Mouse (Mus musculus) heart, embryonic 14.5 days (tissue): ENCODE results near the gene Cog7. TPM values are rescaled to one million over a fixed set of nuclear protein-coding genes. Genes with fewer than 3 reads are reported as not detected.

Experiments used
- ATAC-seq: fragments of 200-750 bp; cut with Nextera tagmentation; 2 replicates; pipeline ENCODE4 v1.8.0; 2017; ENCODE audit warnings: low read depth, moderate TSS enrichment; ENCODE audit not compliant: insufficient number of reproducible peaks, insufficient read depth, low FRiP score
- H3K27ac ChIP-seq, 2 experiments: fragments of 200-500 bp in 1 of 2; fragments of 300-500 bp in 1 of 2; sonication (generic) in 1 of 2; replicated peaks in 1 of 2; 2 replicates each; pipeline ENCODE4 v1.5.1; 2012 to 2014; ENCODE audit warnings: low read depth in 2 of 2, low read length in 2 of 2, control low read depth in 1 of 2, mild to moderate bottlenecking in 1 of 2, mixed read lengths in 1 of 2; ENCODE audit not compliant: control insufficient read depth in 1 of 2, insufficient read depth in 1 of 2
- H3K27me3 ChIP-seq: fragments of 300-500 bp; sonication (generic); 2 replicates; pipeline ENCODE4 v1.6.1; 2014; ENCODE audit warnings: mild to moderate bottlenecking, low read length, control low read depth; ENCODE audit not compliant: control insufficient read depth, insufficient read depth
- H3K36me3 ChIP-seq: fragments of 300-500 bp; sonication (generic); 2 replicates; pipeline ENCODE4 v1.6.1; 2014; ENCODE audit warnings: mild to moderate bottlenecking, control low read depth, low read length, mixed read lengths; ENCODE audit not compliant: control insufficient read depth, insufficient read depth
- H3K4me1 ChIP-seq, 2 experiments: fragments of 200-500 bp in 1 of 2; fragments of 300-500 bp in 1 of 2; sonication (generic) in 1 of 2; 2 replicates each; pipeline ENCODE4 v1.6.1; 2012 to 2014; ENCODE audit warnings: low read length in 2 of 2, control low read depth in 1 of 2, mixed read lengths in 1 of 2; ENCODE audit not compliant: control insufficient read depth in 2 of 2, insufficient read depth in 2 of 2
- H3K4me2 ChIP-seq: fragments of 300-500 bp; sonication (generic); 2 replicates; pipeline ENCODE4 v1.6.1; 2014; ENCODE audit warnings: mild to moderate bottlenecking, low read length
- H3K4me3 ChIP-seq, 2 experiments: fragments of 200-500 bp in 1 of 2; fragments of 300-500 bp in 1 of 2; sonication (generic) in 1 of 2; 2 replicates each; pipeline ENCODE4 v1.5.1; 2012 to 2014; ENCODE audit warnings: low read length in 2 of 2, mild to moderate bottlenecking in 2 of 2, control low read depth in 1 of 2, low read depth in 1 of 2, moderate library complexity in 1 of 2; ENCODE audit not compliant: control insufficient read depth in 1 of 2, insufficient read depth in 1 of 2
- H3K9ac ChIP-seq: fragments of 300-500 bp; sonication (generic); 2 replicates; pipeline ENCODE4 v1.6.1; 2014; ENCODE audit warnings: mild to moderate bottlenecking, low read length
- H3K9me3 ChIP-seq: fragments of 300-500 bp; sonication (generic); 2 replicates; pipeline ENCODE4 v1.6.1; 2016; ENCODE audit warnings: low read length, control low read depth; ENCODE audit not compliant: control insufficient read depth
- WGBS: fragments of 180-500 bp; shearing (Covaris S2); extraction: QIAGEN DNeasy Blood & Tissue Kit; methylation state at CpG from one replicate; pipeline ENCODE4 v1.1.7; 2014; 5-methylcytosine and 5-hydroxymethylcytosine counted together
- polyA plus RNA-seq: library from polyadenylated mRNA; unstranded; fragments of >200 nt; fragmentation: Nextera tagmentation; extraction: Ambion mirVana; gene quantifications from 2 replicates; pipeline ENCODE4 v1.2.1, GENCODE M21; 2014

The Cog7 gene
- polyA plus RNA-seq, 1 experiment from 2014 or later = 18.3 TPM

GRCm38 (mm10) chr7:121968816-121969215 lies 12.7 kb downstream of the Cog7 start:
- no peak for ATAC-seq
- WGBS = 79% methylated on average over 9 of the region's 9 CpGs
- Histone ChIP-seq H3K4me1 (no peaks in the 10 kb centered on the region; a peak in 1 of 4 replicates), H3K9me3 (peaks cover 4% of the 10 kb centered on the region; the same call in 1 of the 2 replicates), H3K4me3 (no peak overlapping the region), H3K4me2 (no peak overlapping the region), H3K9ac (no peak overlapping the region), H3K27ac (no peak overlapping the region), H3K27me3 (no peaks in the 10 kb centered on the region), H3K36me3 (peaks cover 36% of the 10 kb centered on the region)

- WGBS = 26% methylated on average over 8 of the region's 8 CpGs
- Histone ChIP-seq H3K4me1 (no peaks in the 10 kb centered on the region; a peak in 1 of 4 replicates), H3K27ac (no peak overlapping the region), H3K4me3 (no peak overlapping the region), H3K36me3 (peaks cover 35% of the 10 kb centered on the region), H3K27me3 (no peaks in the 10 kb centered on the region), H3K4me2 (no peak overlapping the region), H3K9me3 (peaks cover 4% of the 10 kb centered on the region; the same call in 1 of the 2 replicates), H3K9ac (no peak overlapping the region)
- ATAC-seq = no peak
These were observed 13.3 kb downstream of the Cog7 start for GRCm38 (mm10) chr7:121968242-121968641.

DNA sequence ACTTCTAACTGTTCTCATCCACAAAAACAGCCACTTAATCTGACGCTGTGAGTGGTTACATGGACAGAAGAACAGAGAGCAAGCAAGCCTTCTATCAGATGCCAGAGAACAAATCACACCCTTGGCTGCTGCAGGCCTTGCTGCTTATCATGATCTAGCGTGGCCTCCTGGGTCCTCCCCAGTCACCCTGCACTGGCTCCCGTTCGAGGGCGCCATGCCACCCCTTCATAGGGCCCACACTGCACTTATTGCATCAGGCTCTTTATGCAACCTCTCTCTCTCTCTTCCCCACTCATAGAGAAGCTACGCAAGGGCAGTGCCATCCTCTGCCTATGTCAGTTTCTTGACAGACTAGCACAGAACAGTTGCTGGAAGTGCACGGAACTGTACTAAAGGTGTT lies 15.3 kb downstream of the Cog7 start:
- Histone ChIP-seq H3K4me3 (no peak overlapping the region), H3K36me3 (peaks cover 42% of the 10 kb centered on the region), H3K27me3 (no peaks in the 10 kb centered on the region), H3K27ac (no peak overlapping the region), H3K4me2 (no peak overlapping the region), H3K4me1 (no peaks in the 10 kb centered on the region; a peak in 1 of 4 replicates), H3K9me3 (peaks cover 4% of the 10 kb centered on the region; the same call in 1 of the 2 replicates), H3K9ac (no peak overlapping the region)
- ATAC-seq = no peak
- WGBS = 80% methylated on average over 7 of the region's 7 CpGs

- Histone ChIP-seq H3K4me3 (no peak overlapping the region), H3K36me3 (peaks cover 24% of the 10 kb centered on the region), H3K9me3 (peaks cover 4% of the 10 kb centered on the region; the same call in 1 of the 2 replicates), H3K4me1 (no peaks in the 10 kb centered on the region; a peak in 1 of 4 replicates), H3K27me3 (no peaks in the 10 kb centered on the region), H3K27ac (no peak overlapping the region), H3K4me2 (no peak overlapping the region), H3K9ac (no peak overlapping the region)
- no peak for ATAC-seq
- WGBS = 57% methylated on average over 6 of the region's 6 CpGs
These were observed 17.6 kb downstream of the Cog7 start for GRCm38 (mm10) chr7:121963883-121964398.

GRCm38 (mm10) chr7:121962571-121962959 lies 18.9 kb downstream of the Cog7 start:
- Histone ChIP-seq H3K27me3 (no peaks in the 10 kb centered on the region), H3K4me1 (no peaks in the 10 kb centered on the region), H3K36me3 (peaks cover 24% of the 10 kb centered on the region), H3K9me3 (peaks cover 4% of the 10 kb centered on the region; the same call in 1 of the 2 replicates), H3K27ac (no peak overlapping the region), H3K4me3 (no peak overlapping the region), H3K4me2 (no peak overlapping the region), H3K9ac (no peak overlapping the region)
- no peak for ATAC-seq
- 74% methylated on average over 3 of the region's 3 CpGs for WGBS

DNA sequence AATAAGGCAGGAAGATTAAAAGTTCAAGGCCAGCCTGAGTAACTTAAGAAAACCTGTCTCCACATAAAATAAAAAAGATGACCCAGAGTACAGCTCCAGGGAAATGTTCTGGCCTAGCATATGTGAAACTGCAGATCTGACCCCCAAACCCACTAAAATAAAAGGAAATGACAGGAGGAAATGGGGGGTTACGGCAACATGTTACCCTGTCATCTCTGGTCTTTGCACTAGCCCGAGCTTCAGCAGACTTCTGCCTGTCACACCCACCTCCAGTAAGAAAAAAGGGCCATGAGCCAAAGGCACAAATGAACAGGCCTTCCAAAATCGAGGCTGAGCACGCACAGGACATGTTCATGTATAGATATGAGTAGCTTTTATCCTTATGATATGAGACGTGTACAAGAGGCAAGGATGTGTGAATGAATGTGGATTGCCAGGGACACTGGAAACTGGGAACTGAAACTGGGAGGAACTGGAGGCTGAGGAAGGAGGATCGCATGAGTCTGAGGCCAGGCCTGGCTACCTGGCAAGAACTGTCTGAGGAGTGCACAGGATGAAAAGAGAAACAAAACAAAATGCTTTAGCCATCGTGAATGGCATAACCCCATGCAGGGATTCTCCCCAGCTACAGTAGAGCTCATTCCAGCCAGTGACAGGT lies 19.5 kb downstream of the Cog7 start:
- Histone ChIP-seq H3K4me2 (no peak overlapping the region), H3K9me3 (peaks cover 4% of the 10 kb centered on the region; the same call in 1 of the 2 replicates), H3K36me3 (peaks cover 24% of the 10 kb centered on the region), H3K27me3 (no peaks in the 10 kb centered on the region), H3K27ac (no peak overlapping the region), H3K4me1 (no peaks in the 10 kb centered on the region), H3K9ac (no peak overlapping the region), H3K4me3 (no peak overlapping the region)
- no peak for ATAC-seq
- 75% methylated on average over 7 of the region's 7 CpGs for WGBS

DNA sequence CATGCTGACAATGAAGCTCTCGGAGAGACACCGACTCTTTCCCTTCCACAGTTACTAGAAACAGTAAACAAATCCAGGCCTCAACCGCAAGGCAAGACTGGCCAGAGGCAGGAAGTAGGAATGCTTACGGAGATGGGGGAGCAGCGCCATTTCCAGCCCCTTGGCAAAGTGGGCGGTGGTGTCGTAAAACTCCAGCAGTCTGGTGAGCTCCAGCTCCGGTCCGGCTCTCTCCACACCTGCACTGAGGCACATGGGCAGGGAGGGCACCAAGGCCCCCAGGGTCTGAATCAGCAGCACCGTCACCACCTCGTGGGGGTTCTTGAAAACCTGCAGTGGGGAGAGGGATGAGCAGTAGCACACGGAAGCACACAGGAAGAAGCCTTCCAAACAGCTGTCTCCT lies 25.7 kb downstream of the Cog7 start:
- no peak for ATAC-seq
- H3K9ac ChIP-seq = no peak overlapping the region
- no peaks in the 10 kb centered on the region for H3K27me3 ChIP-seq
- no peak overlapping the region for H3K27ac ChIP-seq
- no peak overlapping the region for H3K4me2 ChIP-seq
- no peaks in the 10 kb centered on the region for H3K9me3 ChIP-seq
- no peaks in the 10 kb centered on the region for H3K4me1 ChIP-seq
- peaks cover 27% of the 10 kb centered on the region for H3K36me3 ChIP-seq
- WGBS = 84% methylated on average over 12 of the region's 12 CpGs
- no peak overlapping the region for H3K4me3 ChIP-seq
